Mouse (Mus musculus) G1E (cell line): ENCODE results near the gene Flvcr1. TPM values are rescaled to one million over a fixed set of nuclear protein-coding genes. Genes with fewer than 3 reads are reported as not detected.

ENCODE experiments used
- ATAC-seq: 2 replicates; pipeline ENCODE4 v1.8.0; 2016; ENCODE audit warnings: mild to moderate bottlenecking; ENCODE audit not compliant: insufficient number of reproducible peaks, poor library complexity, low FRiP score, severe bottlenecking; ENCODE audit errors: extremely low read depth
- DNase-seq: peaks from one replicate; pipeline ENCODE4 v3.0.0; 2012; ENCODE audit warnings: low spot score
- H3K27me3 ChIP-seq: 2 replicates; pipeline ENCODE4 v1.6.1; 2012; ENCODE audit warnings: mild to moderate bottlenecking, low read length, inconsistent platforms; ENCODE audit not compliant: insufficient read depth
- H3K36me3 ChIP-seq: replicated peaks from 2 replicates; pipeline ENCODE3; 2012; ENCODE audit warnings: mild to moderate bottlenecking, inconsistent platforms
- H3K4me1 ChIP-seq: 2 replicates; pipeline ENCODE4 v1.6.1; 2012; ENCODE audit warnings: low read depth, low read length, inconsistent platforms, mixed read lengths; ENCODE audit not compliant: insufficient read depth
- H3K4me3 ChIP-seq: 2 replicates; pipeline ENCODE4 v1.5.1; 2012; ENCODE audit warnings: low read depth, mild to moderate bottlenecking, inconsistent platforms, low read length, moderate library complexity, mixed read lengths
- H3K9me3 ChIP-seq: replicated peaks from 2 replicates; pipeline ENCODE4 v1.6.1; 2012; ENCODE audit warnings: inconsistent platforms
- CTCF ChIP-seq: IDR thresholded peaks from 2 replicates; pipeline ENCODE4 v1.5.1; 2012; ENCODE audit warnings: low read depth, low read length, inconsistent platforms, mixed read lengths
- GATA1 ChIP-seq: IDR thresholded peaks from 2 replicates; pipeline ENCODE4 v1.6.1; 2012; ENCODE audit warnings: borderline replicate concordance, low read length, inconsistent platforms, mixed read lengths
- GATA2 ChIP-seq: IDR thresholded peaks from 2 replicates; pipeline ENCODE4 v1.6.1; 2012; ENCODE audit warnings: low read depth, low read length, inconsistent platforms, borderline replicate concordance
- POLR2AphosphoS5 ChIP-seq: IDR thresholded peaks from 2 replicates; pipeline ENCODE4 v1.6.1; 2012; ENCODE audit warnings: low read depth, low read length, inconsistent platforms; ENCODE audit not compliant: insufficient replicate concordance
- TAL1 ChIP-seq: conservative IDR thresholded peaks from 2 replicates; pipeline ENCODE4 v1.6.1; 2012; ENCODE audit warnings: low read depth, low read length, inconsistent platforms, mixed read lengths
- polyA plus RNA-seq: library from polyadenylated mRNA; stranded (reverse); fragments of >175 nt; gene quantifications from 2 replicates; pipeline ENCODE4 v1.2.3, GENCODE M21; 2012
- total RNA-seq, 2 experiments: library from RNA; stranded (forward) in 1 of 2; stranded (reverse) in 1 of 2; fragments of 200-1000 nt in 1 of 2; fragments of >200 nt in 1 of 2; fragmentation: Nextera tagmentation in 1 of 2; gene quantifications; 2 replicates each; pipeline ENCODE4 v1.2.3; 2014 to 2017

Flvcr1 gene
- total and polyA plus RNA-seq, 3 experiments: 8.2 to 22.5 (median 20.2) TPM

DNA sequence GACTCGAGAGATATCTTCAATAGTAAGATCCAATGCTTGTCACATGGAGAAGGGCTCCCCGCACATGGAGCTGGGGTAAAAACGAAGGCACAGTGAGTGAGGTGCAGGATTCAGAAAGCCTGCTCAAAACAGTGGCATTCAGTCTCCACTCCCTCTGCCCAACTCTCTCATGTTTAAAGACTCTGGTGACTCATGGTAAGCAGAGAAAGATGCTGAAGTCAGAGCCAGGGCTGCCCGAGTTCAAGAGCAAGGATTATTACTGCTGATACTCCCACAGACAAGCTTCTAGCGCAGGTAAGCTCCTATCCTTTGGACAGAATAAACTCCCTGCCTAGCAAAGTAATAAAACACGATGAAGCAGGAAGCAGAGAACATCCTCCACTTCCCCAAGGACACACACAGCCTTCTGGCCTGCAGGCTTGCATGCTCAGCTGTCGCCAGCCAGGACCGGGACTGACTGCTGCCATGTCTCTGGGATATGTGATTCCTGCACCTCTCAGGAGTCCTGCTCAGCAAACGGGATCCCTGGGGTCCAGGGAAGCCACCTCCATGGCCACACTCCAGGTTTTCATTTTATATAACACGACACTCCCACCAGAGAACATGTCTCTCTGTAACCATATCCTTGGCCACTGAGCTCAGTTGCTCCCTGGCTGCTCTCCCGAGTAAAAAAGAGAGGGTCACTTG lies 48.9 kb downstream of the Flvcr1 start:
- H3K4me1 ChIP-seq: no peaks in the 10 kb centered on the region
- ATAC-seq (no peak), DNase-seq (no peak)
- peaks cover 71% of the 10 kb centered on the region for H3K27me3 ChIP-seq
- no peak overlapping the region for H3K4me3 ChIP-seq
- TF ChIP-seq CTCF: no peak
- H3K36me3 ChIP-seq: no peaks in the 10 kb centered on the region
- H3K9me3 ChIP-seq: no peaks in the 10 kb centered on the region; the same call in 1 of the 2 replicates

DNA sequence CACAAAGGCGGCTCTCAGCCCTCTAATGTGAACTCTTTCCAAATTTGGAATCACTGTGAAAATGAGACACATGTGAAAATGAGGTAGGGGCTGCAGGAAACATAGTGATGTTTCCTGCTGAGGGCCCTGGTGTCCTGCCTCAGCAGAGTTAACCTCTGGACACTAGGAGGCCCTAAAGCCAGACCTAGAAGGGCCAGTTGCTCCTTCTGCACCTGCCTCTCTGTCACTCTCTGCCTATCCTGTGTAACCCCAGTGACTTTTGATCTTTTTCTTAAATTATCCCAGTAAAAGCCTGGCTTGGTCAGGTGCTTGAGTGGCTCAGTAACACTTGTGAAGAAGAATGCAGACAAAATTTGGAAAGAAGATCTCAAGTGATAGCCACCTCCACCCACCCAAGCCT lies 51.1 kb downstream of the Flvcr1 start:
- no peak for TF ChIP-seq GATA2
- no peak for TF ChIP-seq CTCF
- no peak for TF ChIP-seq TAL1
- no peak for TF ChIP-seq POLR2AphosphoS5
- TF ChIP-seq GATA1: no peak
- H3K4me1 ChIP-seq: no peaks in the 10 kb centered on the region
- DNase-seq: no peak
- no peaks in the 10 kb centered on the region for H3K36me3 ChIP-seq
- peaks cover 76% of the 10 kb centered on the region for H3K27me3 ChIP-seq
- H3K9me3 ChIP-seq: no peaks in the 10 kb centered on the region; the same call in 1 of the 2 replicates
- no peak for ATAC-seq
- H3K4me3 ChIP-seq: no peak overlapping the region

DNA sequence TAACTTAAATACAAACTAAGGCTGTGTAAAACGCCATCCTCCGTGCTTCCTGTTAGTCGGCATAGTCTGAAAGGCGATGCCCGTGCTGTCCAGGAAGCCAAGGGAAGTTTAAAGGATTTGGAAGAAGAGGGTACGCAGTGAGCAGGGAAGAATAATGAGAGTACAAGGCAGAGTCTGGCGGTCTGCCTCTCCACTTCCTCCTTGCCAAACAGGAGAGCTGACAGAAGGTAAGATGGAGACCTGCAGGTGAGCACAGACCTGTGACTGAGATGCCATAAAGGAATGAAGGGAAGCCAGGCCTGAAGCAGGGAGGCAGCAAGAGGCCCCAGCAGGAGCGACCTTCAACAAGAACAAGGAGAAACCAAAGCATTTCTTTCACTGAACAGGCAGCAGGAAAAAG lies 51.8 kb downstream of the Flvcr1 start:
- no peak for DNase-seq
- TF ChIP-seq GATA2: no peak
- no peak for TF ChIP-seq CTCF
- Histone ChIP-seq H3K4me1 (no peaks in the 10 kb centered on the region), H3K36me3 (no peaks in the 10 kb centered on the region), H3K27me3 (peaks cover 78% of the 10 kb centered on the region), H3K9me3 (no peaks in the 10 kb centered on the region; the same call in 1 of the 2 replicates), H3K4me3 (no peak overlapping the region)
- no peak for ATAC-seq

GRCm38 (mm10) chr1:190972612-190973192 lies 53.3 kb downstream of the Flvcr1 start:
- Histone ChIP-seq H3K27me3 (peaks cover 67% of the 10 kb centered on the region), H3K4me3 (no peak overlapping the region), H3K4me1 (no peaks in the 10 kb centered on the region), H3K9me3 (no peaks in the 10 kb centered on the region), H3K36me3 (no peaks in the 10 kb centered on the region)
- ATAC-seq (no peak), DNase-seq (no peak)
- TF ChIP-seq CTCF (no peak), GATA2 (no peak)

DNA sequence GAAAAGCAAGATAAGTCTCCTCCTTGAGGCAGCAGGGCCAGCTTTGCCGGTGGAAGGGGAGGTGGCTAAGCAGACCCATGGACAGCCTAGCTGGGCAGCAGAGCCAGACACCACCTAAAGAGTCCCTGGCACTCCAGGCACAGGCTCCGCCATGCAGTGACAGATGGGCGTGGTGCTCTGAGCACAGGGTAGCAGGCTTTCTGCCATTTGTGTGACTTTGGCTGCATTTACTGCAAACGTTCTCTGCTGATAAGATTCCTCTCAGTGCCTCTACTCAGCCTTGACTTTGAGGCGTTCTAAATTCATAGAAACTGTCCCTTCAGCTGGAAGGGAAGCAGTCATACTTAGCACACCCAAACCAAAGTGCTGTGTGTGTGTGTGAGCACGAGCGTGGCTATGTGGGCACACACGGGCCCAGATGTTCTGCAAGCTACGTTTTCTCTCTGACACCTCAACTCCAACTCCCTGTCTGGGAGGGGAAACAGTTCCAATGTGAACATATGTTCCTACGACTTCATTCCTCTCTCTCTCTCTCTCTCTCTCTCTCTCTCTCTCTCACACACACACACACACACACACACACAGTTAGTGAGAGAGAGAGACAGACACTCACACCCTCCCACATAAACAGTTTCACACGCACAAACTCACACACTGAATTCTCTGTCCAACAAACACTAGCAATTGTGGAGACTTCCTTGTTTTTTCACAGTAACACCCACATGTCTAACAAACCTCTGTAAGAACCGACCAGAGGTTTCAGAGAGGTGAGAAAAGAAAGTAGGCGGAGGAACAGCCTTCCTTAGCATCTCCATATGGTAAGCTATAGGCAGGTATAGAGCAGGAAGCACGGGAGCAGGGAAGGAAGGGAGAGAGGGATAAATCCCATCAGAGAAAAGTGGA lies 54.0 kb downstream of the Flvcr1 start:
- ATAC-seq: no peak
- no peak for DNase-seq
- peaks cover 65% of the 10 kb centered on the region for H3K27me3 ChIP-seq
- TF ChIP-seq POLR2AphosphoS5 (no peak), GATA1 (no peak), CTCF (no peak), GATA2 (no peak), TAL1 (no peak)
- H3K36me3 ChIP-seq: no peaks in the 10 kb centered on the region
- no peak overlapping the region for H3K4me3 ChIP-seq
- H3K4me1 ChIP-seq: no peaks in the 10 kb centered on the region
- H3K9me3 ChIP-seq: no peaks in the 10 kb centered on the region

- TF ChIP-seq POLR2AphosphoS5 (no peak), TAL1 (no peak), GATA2 (no peak), CTCF (no peak), GATA1 (no peak)
- no peaks in the 10 kb centered on the region for H3K9me3 ChIP-seq
- no peak overlapping the region for H3K4me3 ChIP-seq
- peaks cover 64% of the 10 kb centered on the region for H3K27me3 ChIP-seq
- no peaks in the 10 kb centered on the region for H3K36me3 ChIP-seq
- no peak for ATAC-seq
- H3K4me1 ChIP-seq: no peaks in the 10 kb centered on the region
- no peak for DNase-seq
Observed at GRCm38 (mm10) chr1:190968010-190968409, 57.9 kb downstream of the Flvcr1 start.
